Comparison of ENCODE assay signal across 20 mouse cellular contexts in genomic region chr11:55601447-55602065, GRCm38 (mm10). TPM values are rescaled to one million over a fixed set of nuclear protein-coding genes. Genes with fewer than 3 reads are reported as not detected.
A peak's percentile ranks its signal among the peaks of the same experiment; 100 is the strongest.
DNase-seq lines count a peak whose midpoint lies in the region; ATAC-seq lines count a peak whose summit lies in the region.
"Had no signal": no experiment of that assay in that cellular context is flagged by ENCODE, and none has a peak within 500 bp of the region (broad histone marks: within the 10 kb centered on the region; RNA-seq: fewer than 3 reads in every experiment).

No protein-coding gene starts in this region.

- no peak overlapping the region for H3K4me2 ChIP-seq in midbrain, embryonic 15.5 days
- H3K4me2 ChIP-seq in hindbrain, embryonic 13.5 days: peak overlapping the region; percentile 68
- H3K4me2 ChIP-seq in neural tube, embryonic 14.5 days (ENCODE audit: low read depth, low read length): peak overlapping the region; percentile 64
- H3K4me2 ChIP-seq: limb, embryonic 12.5 days had no signal

- no peak overlapping the region for H3K4me3 ChIP-seq in midbrain, embryonic 10.5 days
- no peak overlapping the region for H3K4me3 ChIP-seq in midbrain, embryonic 15.5 days
- H3K4me3 ChIP-seq in hindbrain, embryonic 13.5 days: peak overlapping the region; percentile 16
- H3K4me3 ChIP-seq in neural tube, embryonic 14.5 days (ENCODE audit: low read depth, low read length): no peak overlapping the region; the same call in 1 of the 2 replicates
- H3K4me3 ChIP-seq: limb, embryonic 12.5 days had no signal

- no peak for ATAC-seq in midbrain, embryonic 15.5 days (replicated peaks)
- ATAC-seq in hindbrain, embryonic 13.5 days (ENCODE audit: low FRiP score): peak; percentile 50; the same call in 1 of the 2 replicates
- ATAC-seq in neural tube, embryonic 14.5 days (ENCODE audit: low read depth): peak; percentile 82
- ATAC-seq: CD4-positive, CD25-positive, alpha-beta regulatory T cell, adult 4 months; intestine, postnatal 0 days had no signal

- no peak overlapping the region for H3K27ac ChIP-seq in midbrain, embryonic 10.5 days (replicated peaks)
- no peak overlapping the region for H3K27ac ChIP-seq in midbrain, embryonic 15.5 days
- peak overlapping the region; percentile 55 for H3K27ac ChIP-seq in hindbrain, embryonic 13.5 days
- H3K27ac ChIP-seq in neural tube, embryonic 14.5 days (ENCODE audit: low read depth, low read length): peak overlapping the region; percentile 30; the same call in 1 of the 2 replicates
- H3K27ac ChIP-seq: limb, embryonic 12.5 days; stomach, postnatal 0 days had no signal

- WGBS in midbrain, embryonic 10.5 days: 1% methylated on average over 11 of the region's 11 CpGs
- WGBS in midbrain, embryonic 15.5 days: 2% methylated on average over 11 of the region's 11 CpGs
- 3% methylated on average over 11 of the region's 11 CpGs for WGBS in hindbrain, embryonic 13.5 days
- 6% methylated on average over 11 of the region's 11 CpGs for WGBS in neural tube, embryonic 14.5 days

- peaks cover 89% of the 10 kb centered on the region for H3K27me3 ChIP-seq in midbrain, embryonic 10.5 days (ENCODE audit: low read depth, poor library complexity, severe bottlenecking)
- H3K27me3 ChIP-seq in midbrain, embryonic 15.5 days (replicated peaks): peaks cover 38% of the 10 kb centered on the region
- no peaks in the 10 kb centered on the region for H3K27me3 ChIP-seq in hindbrain, embryonic 13.5 days
- no peaks in the 10 kb centered on the region for H3K27me3 ChIP-seq in neural tube, embryonic 14.5 days (ENCODE audit: control insufficient read depth, insufficient read depth, low read length)

- peaks cover 21% of the 10 kb centered on the region for H3K4me1 ChIP-seq in midbrain, embryonic 10.5 days
- H3K4me1 ChIP-seq in midbrain, embryonic 15.5 days: no peaks in the 10 kb centered on the region; the same call in 1 of the 2 replicates
- peaks cover 66% of the 10 kb centered on the region for H3K4me1 ChIP-seq in hindbrain, embryonic 13.5 days (replicated peaks)
- H3K4me1 ChIP-seq in neural tube, embryonic 14.5 days (ENCODE audit: control insufficient read depth, insufficient read depth, low read length): peaks cover 43% of the 10 kb centered on the region; the same call in 1 of the 2 replicates
- H3K4me1 ChIP-seq: limb, embryonic 12.5 days had no signal

- H3K36me3 ChIP-seq in midbrain, embryonic 10.5 days: no peaks in the 10 kb centered on the region
- no peaks in the 10 kb centered on the region for H3K36me3 ChIP-seq in midbrain, embryonic 15.5 days (replicated peaks)
- peaks cover 6% of the 10 kb centered on the region; the same call in 1 of the 2 replicates for H3K36me3 ChIP-seq in hindbrain, embryonic 13.5 days
- no peaks in the 10 kb centered on the region for H3K36me3 ChIP-seq in neural tube, embryonic 14.5 days (ENCODE audit: control insufficient read depth, insufficient read depth, low read length)
- H3K36me3 ChIP-seq: limb, embryonic 12.5 days had no signal

- DNase-seq in midbrain, embryonic 10.5 days (ENCODE audit: low spot score): peak; percentile 50
- peak; percentile 63 for DNase-seq in embryo, embryonic 11 days
- DNase-seq in ovary, postnatal 36 days (ENCODE audit: low spot score): no peak
- no peak for DNase-seq in heart, adult 9 months (ENCODE audit: low spot score in 2 of 2)
- DNase-seq in adrenal gland, adult 18-20 months (ENCODE audit: low spot score in 2 of 2): no peak
- DNase-seq: cerebellum, postnatal 25 days; heart, postnatal 10 days; kidney, postnatal 14 days; spleen, adult 18-20 months; thymus, postnatal 25 days had no signal

- H3K9ac ChIP-seq in midbrain, embryonic 15.5 days: no peak overlapping the region
- H3K9ac ChIP-seq in hindbrain, embryonic 13.5 days: 0 out of 2 replicates have a peak overlapping the region, but pooled peaks have one; percentile 39
- H3K9ac ChIP-seq in neural tube, embryonic 14.5 days (replicated peaks; ENCODE audit: low read depth, low read length): 0 out of 2 replicates have a peak overlapping the region, but pooled peaks have one; percentile 11
- H3K9ac ChIP-seq: limb, embryonic 12.5 days had no signal

- H3K9me3 ChIP-seq in midbrain, embryonic 10.5 days (replicated peaks): no peaks in the 10 kb centered on the region
- H3K9me3 ChIP-seq in midbrain, embryonic 15.5 days: no peaks in the 10 kb centered on the region
- no peaks in the 10 kb centered on the region for H3K9me3 ChIP-seq in hindbrain, embryonic 13.5 days
- H3K9me3 ChIP-seq in neural tube, embryonic 14.5 days (ENCODE audit: control insufficient read depth, low read length): no peaks in the 10 kb centered on the region
- H3K9me3 ChIP-seq: limb, embryonic 12.5 days had no signal

RNA-seq across cellular contexts. Expression of gene Glra1, which starts 6.4 kb away (rescaled TPM):
- 0.05 and 0.31 TPM in 2 replicates for polyA plus RNA-seq in midbrain, embryonic 10.5 days (2016; fragmentation: Nextera tagmentation; extraction: Ambion mirVana)
- 0.34 TPM in 2 replicates for polyA plus RNA-seq in midbrain, embryonic 15.5 days (2015; fragmentation: Nextera tagmentation; extraction: Ambion mirVana)
- 2.1 and 2.7 TPM in 2 replicates for polyA plus RNA-seq in hindbrain, embryonic 13.5 days (2015; fragmentation: Nextera tagmentation; extraction: Ambion mirVana)
- polyA plus RNA-seq in neural tube, embryonic 14.5 days (2014; fragmentation: Nextera tagmentation; extraction: Ambion mirVana): 3.1 and 3.5 TPM in 2 replicates
- total RNA-seq in adrenal gland, adult 18-20 months (2021): not detected
- total RNA-seq: granulocyte monocyte progenitor cell, adult 5-6 weeks; heart, postnatal 10 days; monocyte, adult 5-6 weeks had no signal
- polyA plus RNA-seq: CD4-positive, CD25-positive, alpha-beta regulatory T cell, adult 4 months; intestine, postnatal 0 days; limb, embryonic 12.5 days; liver, embryonic 16.5 days; stomach, postnatal 0 days had no signal

Comparison
In these comparisons a context has a peak if more than half of its experiments do, and no peak if none do; other contexts are left out.
1. DNase-seq: peak in midbrain, embryonic 10.5 days (single experiment) and embryo, embryonic 11 days (single experiment); none in ovary, postnatal 36 days (single experiment), heart, adult 9 months (0 of 2) and adrenal gland, adult 18-20 months (0 of 2).
2. H3K27ac ChIP-seq: peak in hindbrain, embryonic 13.5 days (single experiment) and neural tube, embryonic 14.5 days (single experiment); none in midbrain, embryonic 10.5 days (single experiment) and midbrain, embryonic 15.5 days (single experiment).